Mouse (Mus musculus) urinary bladder, adult 2 months (tissue): ENCODE results near the gene Cox11. TPM values are rescaled to one million over a fixed set of nuclear protein-coding genes. Genes with fewer than 3 reads are reported as not detected.

Experiments used
- DNase-seq: peaks from one replicate; pipeline ENCODE4 v3.0.0; 2022; ENCODE audit warnings: low spot score
- polyA plus RNA-seq: library from polyadenylated mRNA; depleted of rRNA; stranded (reverse); fragments of >200 nt; gene quantifications from 2 replicates; pipeline ENCODE4 v1.2.3, GENCODE M21; 2012

The Cox11 gene
- polyA plus RNA-seq, 1 experiment: 19.4 TPM

GRCm38 (mm10) chr11:90664345-90664986 is 26.5 kb downstream of the Cox11 start:
- DNase-seq: no peak

- DNase-seq: no peak
Observed at GRCm38 (mm10) chr11:90665161-90665560, 27.2 kb downstream of the Cox11 start.

- DNase-seq: no peak
Observed at GRCm38 (mm10) chr11:90666144-90666757, 28.3 kb downstream of the Cox11 start.

GRCm38 (mm10) chr11:90666916-90667315 is 28.9 kb downstream of the Cox11 start:
- DNase-seq: no peak

- DNase-seq: no peak
Observed at GRCm38 (mm10) chr11:90667325-90667724, 29.4 kb downstream of the Cox11 start.

- DNase-seq: no peak
Observed at GRCm38 (mm10) chr11:90675479-90676110, 37.6 kb downstream of the Cox11 start.

- DNase-seq: no peak
Observed at GRCm38 (mm10) chr11:90677027-90677426, 39.1 kb downstream of the Cox11 start.

GRCm38 (mm10) chr11:90677771-90678288 is 39.9 kb downstream of the Cox11 start:
- DNase-seq: no peak

GRCm38 (mm10) chr11:90678582-90678981 is 40.6 kb downstream of the Cox11 start:
- no peak for DNase-seq

GRCm38 (mm10) chr11:90681171-90681570 is 43.2 kb downstream of the Cox11 start:
- no peak for DNase-seq

GRCm38 (mm10) chr11:90684765-90685164 is 46.8 kb downstream of the Cox11 start:
- DNase-seq: no peak

GRCm38 (mm10) chr11:90685196-90685595 is 47.2 kb downstream of the Cox11 start:
- DNase-seq: no peak

GRCm38 (mm10) chr11:90686287-90687025 is 48.5 kb downstream of the Cox11 start:
- DNase-seq: no peak

GRCm38 (mm10) chr11:90687040-90687439 is 49.1 kb downstream of the Cox11 start:
- DNase-seq: no peak

- DNase-seq: peak; percentile 67
Observed at GRCm38 (mm10) chr11:90687460-90688416, 49.8 kb downstream of the Cox11 start, which contains the start of gene Tom1l1. TSS of gene Tom1l1 (minus strand) at chr11:90688366.

- DNase-seq: no peak
Observed at GRCm38 (mm10) chr11:90690361-90690760, 52.4 kb downstream of the Cox11 start.

- DNase-seq: no peak
Observed at GRCm38 (mm10) chr11:90694206-90694605, 56.2 kb downstream of the Cox11 start.
